Mouse (Mus musculus): ENCODE data around the gene Olfr358.

The Olfr358 gene

DNA sequence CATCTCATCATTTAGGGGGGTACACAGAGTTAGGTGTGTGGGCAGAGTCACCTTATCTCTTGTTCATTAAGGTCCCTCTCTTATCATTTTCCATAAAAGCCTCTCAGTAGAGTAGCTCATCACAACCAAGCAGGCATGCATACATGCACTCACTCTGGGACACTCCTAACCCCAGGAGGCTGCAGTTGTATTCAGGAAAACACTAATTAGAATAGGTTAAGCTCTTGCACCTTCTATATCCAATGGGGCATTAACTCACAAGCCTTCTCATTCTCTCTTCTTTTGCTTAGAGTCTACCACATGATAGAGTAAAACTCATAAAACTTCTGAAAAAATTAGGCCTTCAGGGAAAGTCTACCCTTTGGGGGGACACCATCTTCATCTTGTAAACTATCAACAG, at the start of gene Olfr358:
TSS of gene Olfr358 (minus strand) at position 101 of the 400 bp plus-strand sequence.
- DNase-seq, result no peak

DNA sequence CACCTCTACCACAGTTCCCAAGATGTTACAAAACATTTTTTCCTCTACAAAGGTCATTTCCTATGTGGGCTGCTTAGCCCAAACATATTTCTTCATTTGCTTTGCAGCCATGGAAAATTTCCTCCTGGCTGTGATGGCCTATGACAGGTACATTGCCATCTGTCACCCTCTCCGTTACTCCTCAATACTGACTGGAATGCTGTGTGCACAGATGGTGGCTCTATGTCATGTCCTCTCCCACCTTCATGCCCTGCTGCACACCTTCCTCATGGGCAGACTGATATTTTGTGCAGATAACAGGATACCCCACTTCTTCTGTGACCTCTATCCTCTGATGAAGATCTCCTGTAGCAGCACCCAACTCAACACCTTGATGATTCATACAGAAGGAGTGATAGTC, 12.1 kb downstream of the Olfr358 start:
- DNase-seq, result no peak

DNA sequence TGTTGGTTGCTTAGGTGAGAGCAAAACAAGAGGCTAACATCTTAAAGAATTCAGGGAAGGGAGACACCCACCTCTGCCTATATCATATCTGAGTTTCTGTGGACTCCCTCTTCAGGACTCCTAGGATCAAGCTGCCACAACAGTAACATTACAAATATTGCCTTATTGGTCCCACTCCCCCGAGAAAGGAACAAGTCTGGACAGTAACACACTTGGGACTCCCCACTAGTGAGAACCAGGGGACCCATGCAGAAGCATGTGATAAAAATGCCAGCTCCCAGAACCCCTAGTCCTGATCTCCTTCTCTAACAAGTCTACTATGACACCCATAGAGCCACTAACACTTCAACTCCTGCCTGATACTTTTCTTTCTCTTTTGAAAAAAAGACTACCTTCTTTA, 15.6 kb downstream of the Olfr358 start, which contains the start of gene Olfr357:
TSS of gene Olfr357 (plus strand) at position 301 of the 400 bp plus-strand sequence.
- DNase-seq, result no peak
